Mouse (Mus musculus) heart, postnatal 0 days (tissue): Measurements from ENCODE around the gene Rbms3.

ENCODE experiments used
- CTCF ChIP-seq: IDR thresholded peaks from 2 replicates; pipeline ENCODE4 v1.5.1; 2016; ENCODE audit warnings: antibody characterized with exemption, control low read depth, low read depth
- EP300 ChIP-seq: IDR thresholded peaks from 2 replicates; pipeline ENCODE4 v1.6.1; 2016; ENCODE audit warnings: antibody characterized with exemption, low read depth

GRCm38 (mm10) chr9:116977428-116977827, 652.3 kb downstream of the Rbms3 start:
- TF ChIP-seq CTCF: no peak
- TF ChIP-seq EP300: no peak
